Mouse (Mus musculus) embryo, embryonic 11 days (tissue): ENCODE results near the gene Kndc1.

Source experiments
- DNase-seq: peaks from one replicate; pipeline ENCODE4 v3.0.0-alpha.2; 2015

The Kndc1 gene

DNA sequence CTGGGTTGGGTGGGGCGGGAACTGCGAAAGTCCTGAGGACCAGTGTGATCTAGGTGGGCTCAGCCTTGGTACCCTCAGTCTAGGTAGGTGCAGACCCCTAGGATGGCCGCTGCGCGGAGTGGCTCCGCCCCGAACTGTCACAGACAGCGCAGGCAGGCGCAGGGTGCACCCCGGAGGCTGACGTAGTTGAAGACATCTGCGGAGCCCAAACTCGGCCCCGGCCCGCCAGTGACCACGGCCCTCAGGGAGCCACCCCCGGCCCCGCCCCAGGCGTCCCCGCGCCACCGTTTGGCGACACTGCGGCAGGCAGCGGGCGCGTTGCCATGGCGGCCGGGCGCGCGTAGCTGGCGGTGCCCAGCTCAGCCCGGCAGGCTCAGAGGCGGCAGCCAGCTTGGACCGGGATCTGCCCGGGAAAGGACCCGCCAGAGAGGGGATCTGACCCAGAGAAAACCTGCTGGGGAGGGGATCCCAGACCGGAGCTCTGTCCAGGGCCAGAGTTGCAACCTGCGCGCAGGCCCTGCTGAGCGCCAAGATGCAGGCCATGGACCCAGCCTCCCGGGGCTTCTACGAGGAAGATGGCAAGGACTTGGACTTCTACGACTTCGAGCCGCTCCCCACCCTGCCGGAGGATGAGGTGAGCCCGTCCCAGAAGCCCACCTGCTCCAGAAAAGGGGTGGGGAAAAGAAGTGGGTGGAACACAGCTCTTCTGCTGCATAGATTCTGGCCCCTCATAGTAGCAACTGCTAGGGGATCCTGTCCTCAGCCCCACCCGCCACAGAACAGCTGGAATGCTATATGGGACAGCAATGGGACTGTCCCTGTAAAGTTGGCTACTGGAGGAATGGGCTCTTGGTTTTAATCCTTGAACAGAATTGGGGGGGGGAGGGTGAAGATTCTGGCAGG is at the start of gene Kndc1:
Kndc1 (plus strand) TSS at position 42 of the 903 bp plus-strand sequence.
- DNase-seq = peak; percentile 58

DNA sequence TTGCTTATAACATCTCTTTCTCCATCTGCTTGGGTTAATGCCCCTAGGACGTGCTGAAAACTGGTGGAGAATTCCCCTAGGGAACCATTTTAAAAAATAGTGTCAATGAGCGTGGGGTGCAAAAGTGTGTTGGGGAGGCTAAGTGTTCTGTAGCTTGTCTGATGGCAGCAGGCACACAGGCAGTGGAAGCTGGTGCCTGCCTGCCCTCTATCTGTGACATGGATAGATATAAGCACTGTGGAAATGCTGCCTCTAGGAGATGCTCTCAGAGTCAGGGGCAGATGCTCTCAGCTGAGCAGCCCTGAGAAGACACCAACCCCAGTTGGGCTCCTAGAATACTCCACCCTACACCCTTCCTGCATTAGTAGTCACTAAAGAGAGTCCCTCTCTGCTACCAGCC is 49.4 kb upstream of the Kndc1 start:
- no peak for DNase-seq

DNA sequence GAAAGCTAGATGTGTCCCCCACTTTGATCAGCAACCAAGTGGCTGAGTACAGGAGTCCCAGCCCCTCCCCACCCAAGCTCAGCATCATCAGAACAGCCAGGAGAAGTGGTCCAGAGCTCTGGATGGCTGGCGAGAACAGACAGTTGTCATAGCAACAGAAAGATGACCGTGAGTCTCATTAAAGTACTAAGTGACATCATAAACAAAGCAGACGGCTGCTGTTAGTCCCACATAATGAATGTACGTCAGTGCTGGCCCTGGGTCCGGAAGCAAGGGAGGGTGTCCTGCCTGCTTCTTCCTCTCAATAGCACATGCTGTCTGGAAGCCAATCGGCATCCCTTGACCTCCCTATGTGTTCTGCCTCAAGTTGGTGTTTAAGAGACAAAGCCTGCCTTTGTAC is 44.3 kb upstream of the Kndc1 start:
- peak; percentile 49 for DNase-seq

DNA sequence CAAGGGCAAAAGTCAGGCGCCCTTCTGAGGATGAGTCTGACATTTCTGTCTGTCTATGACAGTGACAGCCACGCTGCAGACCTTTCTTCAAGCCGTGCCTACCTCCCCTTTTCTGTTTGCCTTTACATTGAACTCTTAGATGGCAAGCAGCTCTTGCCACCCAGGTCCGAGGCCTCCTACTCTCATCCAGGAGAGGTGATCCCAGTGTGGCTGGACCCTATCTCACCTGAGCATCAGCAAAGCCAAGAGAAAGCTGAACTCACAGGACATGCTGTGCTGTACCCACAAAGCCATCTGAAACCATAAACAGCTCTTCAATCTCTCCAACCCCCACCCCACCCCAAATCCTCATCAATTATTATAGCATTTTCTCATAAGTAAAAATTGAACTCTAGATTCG is 43.8 kb upstream of the Kndc1 start:
- no peak for DNase-seq

DNA sequence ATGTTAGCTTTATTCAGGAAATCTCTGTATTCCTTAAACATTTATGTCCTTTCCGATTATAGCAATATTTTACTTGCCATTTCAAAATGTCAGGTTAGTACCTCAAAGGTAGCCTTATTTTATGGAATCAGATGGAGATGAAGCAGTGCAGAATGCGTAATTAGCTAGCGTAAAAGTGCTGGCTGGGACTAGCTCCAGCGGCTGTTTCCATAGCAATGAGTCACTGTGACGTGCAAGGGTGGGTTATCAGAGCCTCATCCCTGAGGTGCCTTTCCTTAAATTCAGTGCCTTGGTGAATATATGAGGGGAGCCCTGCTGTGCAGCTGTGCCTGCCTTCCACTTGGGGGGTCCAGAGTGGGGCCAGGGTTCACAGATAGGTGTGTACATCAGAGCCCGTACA is 43.4 kb upstream of the Kndc1 start:
- DNase-seq = no peak

DNA sequence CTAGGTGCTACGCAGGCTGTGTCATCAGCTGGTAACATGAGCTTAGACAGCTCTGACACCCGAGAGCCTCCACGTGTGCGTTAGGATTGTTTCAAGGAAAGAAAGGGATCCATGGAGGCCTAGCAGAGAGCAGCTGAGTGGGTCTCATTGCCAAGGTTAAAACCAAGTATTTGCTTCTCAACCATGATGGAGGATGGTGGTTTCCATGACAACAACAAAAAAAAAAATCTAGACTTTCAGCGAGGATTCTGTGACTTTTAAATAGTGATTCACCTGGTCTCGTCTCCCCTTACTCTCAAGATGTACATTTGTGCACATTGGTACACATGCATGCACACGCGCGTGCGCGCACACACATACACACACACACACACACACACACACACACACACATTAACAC is 39.2 kb upstream of the Kndc1 start:
- no peak for DNase-seq

DNA sequence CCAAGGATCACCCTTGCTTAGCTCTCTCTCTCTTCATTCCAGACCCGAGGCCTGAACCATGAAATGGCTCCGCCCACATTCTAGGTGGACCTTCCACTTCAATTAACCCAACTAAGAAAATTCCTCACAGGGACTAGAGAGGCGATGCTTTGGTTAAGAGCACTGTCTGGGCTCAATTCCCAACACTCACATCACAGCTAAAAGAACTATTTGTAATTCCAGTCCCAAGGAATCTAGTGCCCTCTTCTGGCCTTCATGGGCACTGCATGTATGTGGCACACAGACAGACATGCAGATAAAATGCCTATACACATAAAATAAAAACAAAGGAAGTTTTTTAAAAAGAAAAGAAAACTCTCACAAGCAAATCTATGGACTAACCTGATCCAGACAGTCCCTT is 33.1 kb upstream of the Kndc1 start:
- DNase-seq = peak; percentile 71

DNA sequence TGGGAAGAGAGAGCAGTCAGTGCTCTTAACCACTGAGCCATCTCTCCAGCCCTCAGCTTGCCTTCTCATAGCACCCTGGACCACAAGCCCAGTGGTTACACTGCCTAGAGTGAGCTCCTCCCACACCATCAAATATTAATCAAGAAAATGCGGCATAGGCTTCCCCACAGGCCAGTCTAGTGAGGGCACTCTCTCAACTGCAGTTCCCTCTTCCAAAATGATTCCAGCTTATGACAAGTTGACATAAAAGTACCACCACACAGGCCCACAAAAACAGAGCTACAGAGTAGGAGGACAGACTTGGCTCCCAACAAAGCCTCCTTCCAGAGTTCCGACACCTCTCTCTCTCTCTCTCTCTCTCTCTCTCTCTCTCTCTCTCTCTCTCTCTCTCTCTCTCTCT is 31.4 kb upstream of the Kndc1 start:
- no peak for DNase-seq

DNA sequence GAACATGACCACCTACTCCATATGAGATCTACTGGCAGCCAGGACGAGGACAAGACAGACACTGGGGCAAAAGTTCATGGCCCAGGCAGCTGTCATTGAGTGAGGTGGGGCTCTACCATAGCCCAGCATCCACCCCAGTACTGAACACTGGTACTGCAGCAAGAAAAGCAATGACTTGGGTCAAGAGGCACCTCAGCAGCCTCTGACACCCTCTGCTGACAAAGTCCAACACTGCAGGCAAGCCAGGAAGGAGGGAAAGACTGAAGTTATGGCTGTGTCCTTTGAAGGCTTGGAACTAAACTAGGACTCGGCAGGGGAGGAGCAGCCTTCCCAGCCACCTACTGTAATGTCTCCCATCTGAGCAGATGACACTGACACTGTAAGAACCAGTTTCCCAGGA is 30.2 kb upstream of the Kndc1 start:
- no peak for DNase-seq

DNA sequence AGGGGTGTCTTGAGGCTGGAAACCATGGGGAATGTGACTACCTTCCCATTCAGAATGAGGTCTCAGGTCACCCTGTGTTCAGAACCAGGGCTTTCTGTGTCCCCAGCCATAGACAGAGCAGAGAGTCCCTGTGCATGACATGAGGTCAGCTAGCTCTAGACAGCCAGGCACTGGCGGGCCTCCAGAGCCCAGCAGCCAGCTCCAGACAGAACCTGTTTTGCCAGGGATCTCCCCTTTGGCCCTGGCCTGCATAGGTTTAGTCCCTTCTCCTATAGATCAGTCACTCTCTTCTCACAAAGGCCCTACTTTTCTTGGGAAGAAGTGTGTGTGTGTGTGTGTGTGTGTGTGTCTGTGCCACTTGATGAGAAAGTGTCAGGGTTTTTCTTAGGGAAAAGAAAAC is 29.6 kb upstream of the Kndc1 start:
- no peak for DNase-seq

DNA sequence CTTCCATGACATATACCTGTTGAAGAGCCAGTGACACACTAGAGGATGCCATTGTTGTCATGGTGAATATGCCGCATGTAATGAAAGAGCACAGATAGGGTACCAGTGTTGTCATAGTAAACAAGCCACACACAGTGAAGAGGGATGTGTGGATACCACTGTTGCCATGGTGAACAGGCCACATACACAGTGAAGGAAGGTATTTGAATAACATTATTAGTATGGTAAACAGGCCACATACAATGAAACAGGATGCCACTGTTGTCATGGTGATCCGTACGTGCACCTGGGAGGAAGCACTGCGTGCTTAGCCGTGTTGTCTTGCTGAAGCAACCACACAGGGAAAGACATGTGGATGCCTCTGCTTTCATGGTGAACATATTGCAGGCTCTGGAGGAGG is 23.5 kb upstream of the Kndc1 start:
- DNase-seq = no peak

DNA sequence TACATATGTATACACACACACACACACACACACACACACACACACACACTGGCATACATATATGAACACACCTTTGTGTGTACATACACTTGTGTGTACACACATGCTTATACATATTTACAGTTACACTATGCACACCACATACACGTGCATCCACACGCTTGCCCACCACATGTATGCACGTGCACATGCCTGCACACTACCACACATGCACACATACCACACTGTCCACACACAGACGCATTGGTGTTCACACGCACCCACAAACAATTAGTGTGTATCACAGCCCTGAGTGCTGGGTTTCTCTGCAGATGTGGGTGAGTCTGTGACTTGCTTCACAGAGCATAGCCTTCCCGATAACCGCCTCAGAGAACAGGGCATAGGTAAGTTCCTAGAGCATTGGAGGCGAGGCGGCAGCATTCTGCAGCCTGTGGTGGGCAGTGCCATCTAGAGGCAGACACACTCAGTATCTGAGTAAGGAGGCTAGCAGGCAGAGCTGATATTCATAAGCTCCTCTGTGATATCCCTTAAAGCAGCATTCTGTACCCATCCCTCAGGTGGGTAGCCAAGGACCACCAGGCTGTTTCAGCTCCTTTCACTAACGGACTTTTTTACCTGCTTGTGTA is 17.2 kb upstream of the Kndc1 start:
- DNase-seq = peak; percentile 45

DNA sequence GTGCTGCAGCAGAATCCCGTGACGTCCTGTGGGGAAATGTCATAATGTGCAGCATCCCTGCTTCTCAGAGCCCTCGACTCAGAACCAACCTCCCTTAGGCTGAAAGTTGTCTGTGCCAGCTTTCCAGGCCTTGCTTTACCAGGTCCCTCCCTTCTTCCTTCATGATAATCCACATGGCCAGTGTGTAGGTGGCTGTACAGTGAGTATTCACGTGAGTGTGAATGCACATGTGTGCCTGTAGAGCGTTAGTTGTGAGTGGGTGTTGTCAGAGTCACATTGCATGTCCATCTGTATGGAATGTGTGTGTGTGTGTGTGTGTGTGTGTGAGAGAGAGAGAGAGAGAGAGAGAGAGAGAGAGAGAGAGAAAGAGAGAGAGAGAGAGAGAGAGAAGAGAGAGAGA is 16.4 kb upstream of the Kndc1 start:
- no peak for DNase-seq

DNA sequence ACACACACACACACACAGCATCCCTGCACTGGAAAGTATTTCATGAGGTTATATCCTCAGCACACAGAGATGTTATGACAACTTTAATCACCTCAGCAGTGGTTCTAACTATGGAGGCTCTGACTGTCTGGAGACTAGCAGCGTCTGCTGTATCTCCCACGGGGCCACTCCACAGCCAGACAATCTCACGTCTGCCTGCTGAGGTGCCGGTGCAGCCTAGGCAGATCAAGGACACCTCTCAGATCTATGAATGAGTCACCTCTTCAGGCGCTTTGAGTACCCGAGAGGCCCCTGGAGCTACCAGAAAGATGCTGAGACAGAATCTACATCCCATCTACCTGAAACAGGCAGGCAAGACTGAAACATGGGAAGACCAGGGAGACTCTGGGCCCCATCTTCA is 15.9 kb upstream of the Kndc1 start:
- no peak for DNase-seq

DNA sequence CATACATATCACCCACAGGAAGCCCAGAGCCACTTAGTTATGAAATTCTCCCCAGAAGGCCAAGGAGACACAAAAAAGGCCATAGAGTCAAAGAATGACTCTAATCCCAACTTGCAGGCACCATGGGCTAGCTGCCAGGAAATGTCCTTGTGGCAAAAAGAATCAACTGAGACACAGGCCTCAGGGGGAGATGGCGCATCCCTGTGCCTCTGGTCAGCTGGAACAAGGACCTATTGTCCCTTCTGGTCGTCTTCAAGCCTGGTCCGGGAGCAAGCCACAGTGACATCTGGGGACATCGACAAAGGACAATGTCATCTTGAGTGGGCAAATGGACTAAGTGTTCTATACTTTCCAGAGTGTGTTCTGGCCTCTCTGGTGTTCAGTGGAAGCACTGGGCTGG is 11.0 kb upstream of the Kndc1 start:
- DNase-seq = no peak

DNA sequence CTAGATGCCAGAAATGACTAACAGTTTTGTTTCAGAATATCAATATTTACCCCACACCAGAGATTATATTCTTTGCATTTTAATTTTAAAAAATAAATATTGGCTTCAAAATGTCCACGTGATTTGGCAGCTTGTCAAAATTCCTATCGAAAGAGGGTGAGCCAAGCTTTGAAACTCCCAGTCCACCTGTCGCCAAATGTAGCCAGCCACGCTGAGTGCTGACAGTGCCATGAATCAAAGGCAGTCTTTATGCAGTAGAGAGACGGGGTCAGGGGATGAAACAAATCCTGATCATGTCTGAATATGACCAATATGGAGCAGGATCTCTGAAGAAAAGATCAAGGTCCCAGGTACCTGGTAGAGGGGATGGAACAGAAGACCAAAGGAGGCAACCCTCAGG is 2.7 kb upstream of the Kndc1 start:
- no peak for DNase-seq

DNA sequence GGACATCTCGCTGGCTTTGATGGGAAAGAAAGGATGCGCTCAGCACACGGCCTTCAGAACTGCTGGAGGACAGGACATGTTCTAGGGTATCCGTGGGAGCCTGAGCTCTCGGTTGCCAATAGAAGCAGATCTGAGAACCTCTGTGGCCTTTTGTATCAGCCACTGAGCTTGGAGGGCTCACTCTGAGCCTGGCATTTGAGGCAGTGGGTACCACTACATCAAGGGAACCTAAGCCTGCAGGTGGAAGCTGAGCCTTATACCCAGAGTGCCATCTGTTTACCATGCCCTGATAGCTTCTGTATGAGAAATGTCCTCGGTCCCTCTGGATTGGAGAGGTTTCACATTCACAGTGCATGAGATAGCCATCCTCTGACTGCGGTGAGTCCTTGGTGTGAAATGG is 1.8 kb downstream of the Kndc1 start:
- no peak for DNase-seq

DNA sequence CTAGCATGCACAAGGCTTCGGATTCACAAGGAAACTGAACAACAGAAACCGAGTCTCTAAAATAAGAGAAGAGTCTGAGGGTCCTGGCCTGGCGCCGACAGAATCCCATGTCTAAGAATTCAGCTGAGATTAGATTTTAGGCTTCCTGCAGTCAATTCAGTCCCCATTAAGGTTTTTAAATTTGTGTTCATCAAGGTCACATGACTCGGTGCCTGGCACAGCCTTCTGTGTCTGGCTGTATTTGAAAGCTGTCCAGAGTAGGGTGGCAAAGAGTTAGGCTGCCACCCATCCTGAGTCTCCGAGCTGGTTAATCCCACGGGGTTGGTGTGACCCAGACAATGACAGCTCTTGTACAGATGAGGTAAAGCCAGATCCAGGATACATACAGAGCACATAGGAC is 2.3 kb downstream of the Kndc1 start:
- DNase-seq = no peak

DNA sequence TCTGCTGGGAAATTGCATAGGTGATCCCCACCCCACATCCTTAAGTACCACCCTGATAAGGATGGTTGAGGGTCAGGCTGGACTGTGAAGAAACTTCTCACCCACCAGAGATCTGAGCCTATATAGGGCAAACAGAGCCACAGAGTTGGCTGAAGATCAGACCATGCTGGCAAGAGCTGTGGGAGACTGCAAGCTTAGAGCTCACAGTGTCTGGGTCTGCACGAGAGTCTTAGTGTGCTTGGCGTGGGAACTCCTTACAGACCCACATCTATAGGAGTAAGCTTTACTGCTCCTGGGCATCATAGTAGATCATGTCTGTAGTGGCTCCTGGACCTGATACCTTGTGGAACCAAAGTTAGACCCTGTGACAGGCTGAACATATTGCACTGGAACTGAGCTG is 4.1 kb downstream of the Kndc1 start:
- no peak for DNase-seq

DNA sequence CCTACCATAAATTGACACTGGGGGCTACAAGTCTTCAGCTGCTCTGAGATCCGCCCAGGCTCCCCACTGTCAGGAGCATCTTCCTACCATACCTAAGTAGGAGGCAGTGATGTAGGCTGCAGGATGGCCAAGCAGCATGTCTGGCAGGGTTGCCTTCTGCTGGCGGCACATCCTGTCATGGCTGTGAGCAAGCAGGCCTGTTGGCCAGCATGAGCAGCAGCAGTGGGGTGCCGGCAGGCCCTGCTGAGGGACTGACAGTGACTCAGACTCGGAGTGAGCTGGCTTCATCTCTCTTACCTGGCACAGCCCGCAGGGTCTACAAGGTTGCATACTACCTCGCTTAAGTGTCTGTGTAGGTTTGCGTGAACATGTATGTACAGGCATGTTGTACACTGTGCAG is 5.0 kb downstream of the Kndc1 start:
- no peak for DNase-seq

DNA sequence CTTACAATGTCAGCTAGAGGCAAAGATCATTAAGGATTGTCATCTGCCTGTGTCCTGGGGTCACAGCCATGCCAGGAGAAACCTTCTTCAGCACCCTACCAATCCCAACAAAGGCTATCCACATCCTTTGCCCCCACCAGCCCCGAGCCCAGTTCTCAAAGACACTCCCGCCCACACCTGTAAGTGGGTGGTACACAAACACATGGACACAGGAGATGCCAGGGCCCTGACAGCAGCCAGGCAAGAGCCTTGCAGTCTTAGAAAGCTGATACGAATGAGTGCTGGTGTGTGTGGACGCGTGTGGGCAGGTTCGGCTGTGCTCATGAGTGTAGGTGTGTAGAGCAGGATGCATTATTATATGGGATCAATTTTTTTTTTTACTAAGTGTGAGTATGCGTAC is 6.0 kb downstream of the Kndc1 start:
- DNase-seq = no peak

DNA sequence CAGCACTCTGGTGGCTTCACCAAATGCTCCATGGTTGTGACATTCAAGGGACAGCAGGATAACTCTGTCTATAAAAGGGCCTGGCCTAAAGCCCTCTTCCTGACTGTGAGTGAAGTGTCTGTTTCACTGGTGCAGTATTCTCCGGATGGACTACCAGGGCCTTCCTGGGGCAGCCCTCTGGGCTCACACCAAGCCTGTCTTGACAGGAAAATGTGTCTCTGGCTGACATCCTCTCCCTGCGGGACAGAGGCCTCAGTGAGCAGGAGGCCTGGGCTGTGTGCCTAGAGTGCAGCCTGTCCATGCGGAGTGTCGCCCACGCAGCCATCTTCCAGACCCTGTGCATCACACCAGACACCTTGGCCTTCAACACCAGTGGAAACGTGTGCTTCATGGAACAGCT is 6.4 kb downstream of the Kndc1 start:
- DNase-seq = no peak

DNA sequence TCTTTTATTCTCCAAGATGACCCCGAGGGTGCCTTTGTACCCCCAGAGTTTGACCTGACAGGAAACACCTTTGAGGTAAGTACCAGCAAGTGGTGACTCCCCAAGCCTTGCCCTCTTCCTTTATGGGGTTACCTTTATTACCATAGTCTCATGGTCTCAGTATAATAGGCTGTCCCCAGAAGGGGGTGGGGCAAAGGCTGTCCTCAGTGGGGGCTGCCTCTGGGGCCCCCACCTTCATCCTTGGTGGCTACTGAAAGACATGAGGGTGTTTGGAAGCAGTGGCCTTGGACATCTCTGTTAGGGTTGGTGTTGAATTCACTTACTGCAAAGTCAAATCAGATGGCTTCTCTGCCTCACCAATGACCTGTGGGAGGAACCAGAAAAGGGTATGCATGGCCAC is 7.5 kb downstream of the Kndc1 start:
- DNase-seq = no peak

DNA sequence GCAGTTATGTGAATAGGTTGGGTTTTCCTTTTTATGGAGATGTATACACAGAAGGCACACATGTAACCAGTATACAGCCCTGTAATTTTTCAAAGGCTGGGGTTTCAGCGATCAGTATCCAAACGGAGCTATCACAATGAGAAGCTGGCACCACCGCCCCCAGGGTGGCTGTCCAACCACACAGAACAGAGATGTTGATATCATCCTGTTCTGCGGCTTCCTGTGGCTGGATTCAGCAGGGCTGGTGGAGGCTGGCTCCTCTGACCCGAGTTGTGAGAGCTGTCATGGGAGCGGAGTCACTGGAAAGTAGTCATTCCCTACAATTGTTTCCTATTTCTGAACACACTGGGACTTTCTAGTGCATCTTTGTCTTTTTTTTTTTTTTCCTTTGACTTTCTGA is 10.8 kb downstream of the Kndc1 start:
- DNase-seq = no peak

DNA sequence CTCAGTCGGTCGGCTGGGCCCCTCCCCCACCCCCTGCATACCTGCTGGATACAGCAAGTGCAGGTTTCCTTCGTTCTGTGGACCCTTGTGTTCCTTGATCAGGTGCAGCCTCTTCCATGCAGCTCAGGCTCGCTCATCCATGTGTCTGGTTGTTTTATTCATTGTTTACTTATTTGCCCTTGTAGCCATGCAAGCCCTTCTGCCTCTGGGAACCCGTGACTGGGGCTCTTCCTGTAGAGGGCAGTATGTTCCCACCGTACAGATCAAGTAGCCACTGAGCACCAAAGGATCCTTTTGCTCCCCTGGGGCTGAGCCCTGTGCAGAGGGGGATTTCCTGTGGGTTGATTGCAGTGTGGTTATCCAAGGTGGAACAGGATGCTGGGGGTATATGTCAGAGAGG is 11.2 kb downstream of the Kndc1 start:
- DNase-seq = peak; percentile 74
